Mouse (Mus musculus) embryonic facial prominence, embryonic 10.5 days (tissue): ENCODE measurements around the gene Arid4a. TPM values are rescaled to one million over a fixed set of nuclear protein-coding genes. Genes with fewer than 3 reads are reported as not detected.

Experiments used
- DNase-seq: peaks from one replicate; pipeline ENCODE4 v3.0.0-alpha.2; 2017; ENCODE audit warnings: low spot score
- H3K27ac ChIP-seq: fragments of 300-500 bp; sonication (generic); replicated peaks from 2 replicates; pipeline ENCODE4 v1.5.1; 2016; ENCODE audit warnings: mild to moderate bottlenecking
- H3K27me3 ChIP-seq: fragments of 300-500 bp; sonication (generic); replicated peaks from 2 replicates; pipeline ENCODE4 v1.6.1; 2016; ENCODE audit warnings: low read depth, mild to moderate bottlenecking; ENCODE audit not compliant: poor library complexity, severe bottlenecking
- H3K36me3 ChIP-seq: fragments of 300-500 bp; sonication (generic); replicated peaks from 2 replicates; pipeline ENCODE4 v1.6.1; 2016; ENCODE audit warnings: mild to moderate bottlenecking, moderate library complexity
- H3K4me1 ChIP-seq: fragments of 300-500 bp; sonication (generic); 2 replicates; pipeline ENCODE4 v1.6.1; 2016
- H3K4me3 ChIP-seq: fragments of 300-500 bp; sonication (generic); 2 replicates; pipeline ENCODE4 v1.5.1; 2016; ENCODE audit warnings: mild to moderate bottlenecking, moderate library complexity
- H3K9me3 ChIP-seq: fragments of 300-500 bp; sonication (generic); 2 replicates; pipeline ENCODE4 v1.6.1; 2016; ENCODE audit warnings: mild to moderate bottlenecking
- WGBS: fragments of 180-500 bp; shearing (Covaris S2); methylation state at CpG from one replicate; pipeline ENCODE4 v1.1.7; 2016; 5-methylcytosine and 5-hydroxymethylcytosine counted together
- polyA plus RNA-seq: library from polyadenylated mRNA; unstranded; fragments of >200 nt; fragmentation: Nextera tagmentation; extraction: Ambion mirVana; gene quantifications from 2 replicates; pipeline ENCODE4 v1.2.1, GENCODE M21; 2016

Arid4a gene
- polyA plus RNA-seq, 1 experiment from 2014 or later, result 26.6 TPM

DNA sequence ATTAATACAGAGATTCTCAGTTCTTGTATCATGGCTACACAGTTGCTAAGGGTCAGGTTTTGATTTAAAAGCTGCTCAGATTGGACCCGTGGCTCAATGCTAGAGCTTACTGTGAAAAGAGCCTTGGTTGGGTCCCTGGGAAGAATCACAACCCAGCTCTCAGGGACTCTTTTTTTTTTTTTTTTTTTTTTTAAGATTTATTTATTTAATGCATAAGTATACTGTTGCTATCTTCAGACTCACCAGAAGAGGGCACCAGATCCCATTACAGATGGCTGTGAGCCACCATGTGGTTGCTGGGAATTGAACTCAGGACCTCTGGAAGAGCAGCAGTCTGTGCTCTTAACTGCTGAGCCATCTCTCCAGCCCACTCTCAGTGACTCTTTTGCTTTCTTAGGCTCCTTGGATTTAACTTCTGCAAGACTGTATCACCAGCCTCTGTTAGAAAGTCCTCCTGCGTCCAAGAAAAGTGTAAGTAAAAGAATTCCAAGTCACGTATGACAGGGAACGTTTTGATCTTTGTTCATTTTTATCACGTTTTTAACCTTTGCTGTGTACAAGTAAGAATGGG is 123.6 kb downstream of the Arid4a start:
- no peaks in the 10 kb centered on the region for H3K9me3 ChIP-seq

DNA sequence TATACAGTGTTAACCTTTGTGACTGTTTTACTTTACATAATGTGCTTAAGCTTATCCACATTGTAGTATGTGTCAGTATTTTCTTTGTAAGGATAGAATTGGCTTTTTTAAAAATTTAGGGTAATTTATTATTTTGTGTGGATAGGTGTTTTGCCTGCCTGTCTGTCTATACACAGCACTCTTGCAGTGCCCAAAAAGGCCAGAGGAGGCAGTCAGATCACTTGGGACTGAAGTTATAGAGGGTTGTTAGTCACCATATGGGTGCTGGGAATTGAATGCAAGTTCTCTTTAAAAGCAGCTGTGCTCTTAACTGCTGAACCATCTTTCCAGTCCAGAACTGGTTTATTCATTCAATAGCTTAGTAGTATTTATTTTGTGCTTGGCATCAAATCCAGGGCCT is 125.4 kb downstream of the Arid4a start:
- Histone ChIP-seq H3K27ac (no peak overlapping the region), H3K9me3 (no peaks in the 10 kb centered on the region), H3K4me1 (peaks cover 16% of the 10 kb centered on the region), H3K4me3 (no peak overlapping the region), H3K27me3 (no peaks in the 10 kb centered on the region), H3K36me3 (peaks cover 69% of the 10 kb centered on the region)
- DNase-seq, result no peak

More for the DNA sequence above, 123.6 kb downstream of the Arid4a start:
- Histone ChIP-seq H3K27me3 (no peaks in the 10 kb centered on the region), H3K27ac (no peak overlapping the region), H3K4me3 (peak overlapping the region; percentile 81; the same call in 1 of the 2 replicates), H3K4me1 (peaks cover 28% of the 10 kb centered on the region), H3K36me3 (peaks cover 55% of the 10 kb centered on the region)
- no peak for DNase-seq
- WGBS, result 80% methylated on average over 5 of the region's 5 CpGs

DNA sequence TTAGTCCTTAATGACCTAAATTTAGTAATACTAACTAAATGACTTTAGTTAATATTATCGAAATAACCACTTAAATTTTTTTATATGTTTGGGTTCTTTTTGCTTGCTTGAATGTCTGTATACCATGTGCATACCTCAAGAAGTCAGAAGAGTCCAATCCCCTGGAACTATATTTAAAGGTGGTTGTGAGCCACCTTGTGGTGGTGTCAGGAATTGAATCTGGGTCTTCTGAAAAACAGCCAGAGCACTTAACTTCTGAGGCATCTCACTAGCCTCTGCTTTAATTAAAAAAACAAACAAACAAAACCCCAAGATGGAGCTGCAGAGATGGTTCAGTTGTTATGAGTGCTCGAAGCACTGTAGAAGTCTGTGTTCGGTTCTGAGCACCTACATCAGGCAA is 131.9 kb downstream of the Arid4a start:
- DNase-seq, result peak; percentile 13

More for the DNA sequence above, 131.9 kb downstream of the Arid4a start:
- Histone ChIP-seq H3K27me3 (no peaks in the 10 kb centered on the region), H3K9me3 (no peaks in the 10 kb centered on the region), H3K4me3 (no peak overlapping the region), H3K36me3 (peaks cover 95% of the 10 kb centered on the region), H3K27ac (no peak overlapping the region), H3K4me1 (no peaks in the 10 kb centered on the region)
- 86% methylated on average over 3 of the region's 3 CpGs for WGBS

Other genes starting within 250 kb of the Arid4a start
- gene Frmd6, start 190.5 kb upstream of the Arid4a start, polyA plus RNA-seq, result 45.1 and 54.5 TPM in 2 replicates
- gene Actr10, start 78.1 kb upstream of the Arid4a start, polyA plus RNA-seq, result 223 and 229 TPM in 2 replicates
- gene Psma3, start 41.4 kb upstream of the Arid4a start, polyA plus RNA-seq, result 682 and 687 TPM in 2 replicates
- gene Tomm20l, start 95.4 kb downstream of the Arid4a start, polyA plus RNA-seq, result 0.40 TPM in 1 of 2 replicates, not detected in the other
- gene Timm9, start 120.7 kb downstream of the Arid4a start, polyA plus RNA-seq, result 80.5 and 82.4 TPM in 2 replicates
- gene 2700049A03Rik, start 120.9 kb downstream of the Arid4a start, polyA plus RNA-seq, result 19.4 and 21.1 TPM in 2 replicates